Mouse (Mus musculus): ENCODE measurements around the gene Hectd4.

Gene Hectd4

DNA sequence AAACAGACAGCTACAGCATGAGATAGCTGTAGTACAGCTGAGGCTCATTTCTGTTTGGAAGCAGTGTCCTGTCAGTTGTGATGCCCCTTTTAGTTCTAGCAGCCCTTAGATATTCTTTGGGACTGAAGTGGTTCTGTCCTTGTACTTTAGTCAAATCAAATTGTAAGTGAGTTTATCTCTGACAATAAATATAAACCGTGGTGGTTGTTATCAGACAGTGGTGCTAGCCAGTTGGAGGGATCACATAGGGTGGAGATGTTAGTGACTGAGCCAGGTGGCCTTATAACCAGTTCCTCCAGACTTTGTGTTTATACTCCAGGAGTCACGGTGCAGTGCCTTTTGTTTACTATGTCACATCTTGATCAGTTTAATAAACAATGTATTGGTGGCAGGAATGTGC, 13.7 kb downstream of the Hectd4 start:
- CTCF ChIA-PET: no interaction called here

DNA sequence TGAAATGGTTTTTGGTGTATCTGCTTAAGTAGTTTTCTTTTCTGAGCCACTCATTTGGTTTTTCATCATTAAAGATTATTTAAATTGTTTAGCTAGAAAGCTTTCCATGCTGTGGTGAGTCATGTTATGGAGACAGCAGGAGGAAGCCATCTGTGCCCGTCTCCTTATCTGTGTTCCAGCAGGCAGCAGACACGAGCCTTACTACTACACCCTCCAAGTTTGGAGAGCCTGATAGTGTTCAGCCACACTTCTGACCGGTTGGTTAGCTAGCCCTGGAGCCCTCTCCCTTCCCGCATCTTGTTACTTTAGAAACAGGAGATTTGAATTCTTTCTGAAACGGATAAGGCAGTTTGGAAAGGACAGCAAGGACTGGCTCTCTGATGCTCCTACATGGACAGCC, 16.2 kb downstream of the Hectd4 start:
- CTCF ChIA-PET: no interaction called here

DNA sequence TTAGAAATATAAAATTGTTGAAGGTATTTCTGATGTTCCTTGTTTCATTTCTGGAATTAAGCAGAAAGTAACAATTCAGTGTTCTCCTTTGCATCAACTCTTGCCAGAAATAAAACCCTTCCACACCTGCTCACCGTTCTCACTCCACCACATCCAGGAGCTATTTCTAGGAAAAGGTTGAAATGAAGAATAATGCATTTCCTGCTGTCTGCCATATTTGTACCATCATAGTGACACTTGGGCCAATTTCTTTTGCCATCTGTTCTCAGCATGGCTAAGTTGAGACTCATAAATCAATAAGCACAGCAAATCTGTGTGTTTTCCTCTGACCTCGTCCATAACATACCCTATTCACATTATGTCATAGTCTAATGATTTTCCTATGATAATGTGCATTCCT, 18.2 kb downstream of the Hectd4 start:
- CTCF ChIA-PET: no interaction called here

DNA sequence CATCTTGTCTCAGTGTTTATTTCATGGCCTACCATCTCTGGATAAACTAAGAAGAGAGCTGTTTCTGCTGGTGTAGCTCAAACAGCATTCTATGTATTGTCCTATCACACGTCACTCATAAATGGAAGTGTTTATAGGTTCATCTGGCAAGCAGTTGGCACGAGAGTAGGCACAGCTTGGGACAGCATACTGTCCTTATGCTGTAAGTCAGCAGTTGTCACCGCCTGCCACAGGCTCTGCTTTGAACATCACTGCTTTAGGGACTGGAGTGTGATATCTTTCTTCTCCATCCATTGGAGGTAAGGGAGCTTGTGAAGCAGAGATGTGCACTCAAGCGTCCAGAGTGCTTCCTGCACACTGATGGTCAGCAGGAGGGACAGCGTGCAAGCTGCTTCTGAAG, 19.8 kb downstream of the Hectd4 start:
- CTCF ChIA-PET: no interaction called here

DNA sequence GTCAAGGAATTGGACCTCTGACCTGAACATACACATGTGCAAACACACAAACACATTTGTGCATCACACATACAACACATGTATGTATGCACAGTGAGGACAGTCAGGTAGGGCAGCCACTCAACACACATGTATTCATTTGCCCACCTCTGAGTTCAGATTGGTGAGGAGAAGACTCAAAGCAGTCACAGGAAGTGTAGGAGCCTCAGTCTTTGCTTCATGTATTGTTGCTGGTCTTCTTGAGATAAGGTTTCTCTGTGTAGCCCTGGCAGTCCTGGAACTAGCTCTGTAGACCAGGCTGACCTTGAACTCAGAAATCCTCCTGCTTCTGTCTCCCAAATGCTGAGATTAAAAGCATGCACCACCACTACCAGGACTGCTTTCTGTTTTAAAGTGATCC, 21.2 kb downstream of the Hectd4 start:
- CTCF ChIA-PET: no interaction called here

DNA sequence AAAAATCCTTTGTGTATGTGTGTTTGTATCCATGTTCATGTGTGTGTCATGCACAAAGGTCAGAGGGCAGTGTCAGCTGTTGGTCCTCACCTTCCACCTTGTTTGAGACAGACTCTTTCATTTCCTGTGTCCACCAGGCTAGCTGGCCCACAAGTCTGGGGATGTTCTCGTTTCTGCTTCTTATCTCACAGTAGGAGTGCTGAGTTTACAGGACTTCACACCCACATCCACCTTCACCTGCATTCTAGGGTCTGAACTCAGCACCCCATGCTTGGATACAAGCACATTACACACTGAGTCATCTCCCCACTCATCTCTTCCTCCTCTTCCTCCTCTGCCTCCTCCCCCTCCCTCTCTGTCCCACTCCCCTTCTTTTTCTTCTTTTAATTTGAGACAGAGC, 22.2 kb downstream of the Hectd4 start:
- CTCF ChIA-PET: no interaction called here

DNA sequence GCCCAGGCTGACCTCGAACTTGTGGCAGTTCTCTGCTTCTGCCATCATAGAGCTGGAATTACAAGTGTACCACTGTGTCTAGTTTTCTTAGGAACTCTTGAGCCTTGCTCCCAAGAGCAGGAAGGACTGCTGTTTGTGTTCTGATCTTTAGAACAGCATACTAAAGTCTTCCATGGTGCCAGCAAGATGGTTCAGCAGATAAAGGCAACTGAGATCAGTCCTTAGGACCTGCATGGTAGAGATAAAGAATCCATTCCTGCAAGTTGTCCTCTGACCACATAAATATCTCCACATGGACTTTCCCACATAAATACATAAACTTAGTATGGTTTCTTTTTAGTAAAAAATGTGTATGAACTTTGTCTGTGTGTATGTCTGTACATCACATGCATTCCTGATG, 22.7 kb downstream of the Hectd4 start:
- CTCF ChIA-PET: no interaction called here

DNA sequence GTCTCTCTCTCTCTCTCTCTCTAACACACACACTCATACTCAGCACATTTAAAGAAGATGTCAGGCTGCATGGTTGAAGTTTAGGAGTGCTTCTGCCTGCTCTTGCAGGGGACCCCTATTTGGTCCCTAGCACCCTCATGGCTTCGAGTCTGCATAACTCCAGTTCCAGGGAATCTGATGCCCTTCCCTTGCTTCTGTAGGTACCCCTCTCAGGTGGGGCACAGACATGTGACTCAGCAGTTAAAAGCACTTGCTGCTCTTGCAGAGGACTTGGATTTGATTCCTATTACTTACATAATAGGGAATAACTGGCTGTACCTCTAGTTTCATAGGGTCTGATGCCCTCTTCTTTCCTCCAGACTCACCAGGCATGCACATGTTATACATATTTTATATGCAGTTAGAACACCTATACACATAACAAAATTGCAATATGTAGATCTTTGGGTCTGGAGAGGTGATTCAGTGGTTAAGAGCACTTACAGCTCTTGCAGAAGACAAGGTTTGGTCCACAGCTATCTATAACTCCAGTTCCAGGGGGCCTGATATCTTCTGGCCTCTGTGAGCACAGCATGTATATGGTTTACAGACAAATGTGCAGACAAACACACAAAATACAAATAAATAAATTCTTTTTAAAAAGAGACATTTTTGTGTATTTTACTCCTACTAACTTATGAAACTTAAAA, 23.8 kb downstream of the Hectd4 start:
- CTCF ChIA-PET: interaction anchor here (0.6 kb wide), 1 partner anchor 23 kb away, joined by 3 read pairs; no protein-coding TSS in a partner anchor

DNA sequence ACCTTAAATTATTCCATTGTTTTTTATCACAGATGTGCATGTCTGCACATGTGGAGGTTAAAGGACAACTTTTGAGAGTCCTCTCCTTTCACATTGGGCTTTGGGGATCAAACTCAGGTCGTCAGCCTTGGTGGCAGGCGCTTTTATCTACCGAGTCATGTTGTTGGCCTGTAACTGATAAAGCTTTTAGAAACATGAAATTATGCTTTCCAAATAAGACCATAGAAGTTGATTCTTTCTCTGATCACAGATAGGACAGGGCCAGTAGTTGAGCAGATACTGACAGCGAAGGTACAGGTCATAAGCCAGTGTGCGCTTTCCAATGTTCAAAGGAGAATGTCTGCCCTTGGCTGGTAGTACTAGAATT, 24.3 kb downstream of the Hectd4 start:
- CTCF ChIA-PET: no interaction called here

DNA sequence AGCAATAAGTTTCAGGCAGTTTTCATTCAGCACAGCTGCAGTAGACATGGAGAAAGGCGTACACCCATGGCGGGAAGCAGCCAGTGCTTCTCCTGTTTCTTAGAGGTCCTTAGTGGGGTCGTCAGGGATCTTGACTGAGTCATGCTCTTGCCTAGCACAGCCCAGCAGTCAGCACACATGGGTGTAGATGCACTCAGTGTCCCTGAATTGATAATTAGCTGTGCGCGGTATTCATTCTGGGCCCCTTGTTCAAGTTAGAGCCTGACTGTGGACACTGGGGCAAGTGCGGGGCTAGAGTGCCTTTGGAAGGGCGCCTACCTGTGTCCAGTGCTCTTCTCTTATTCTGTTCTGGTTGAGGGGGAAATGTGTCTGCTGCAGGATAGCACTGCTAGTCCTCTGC, 25.2 kb downstream of the Hectd4 start:
- CTCF ChIA-PET: no interaction called here

DNA sequence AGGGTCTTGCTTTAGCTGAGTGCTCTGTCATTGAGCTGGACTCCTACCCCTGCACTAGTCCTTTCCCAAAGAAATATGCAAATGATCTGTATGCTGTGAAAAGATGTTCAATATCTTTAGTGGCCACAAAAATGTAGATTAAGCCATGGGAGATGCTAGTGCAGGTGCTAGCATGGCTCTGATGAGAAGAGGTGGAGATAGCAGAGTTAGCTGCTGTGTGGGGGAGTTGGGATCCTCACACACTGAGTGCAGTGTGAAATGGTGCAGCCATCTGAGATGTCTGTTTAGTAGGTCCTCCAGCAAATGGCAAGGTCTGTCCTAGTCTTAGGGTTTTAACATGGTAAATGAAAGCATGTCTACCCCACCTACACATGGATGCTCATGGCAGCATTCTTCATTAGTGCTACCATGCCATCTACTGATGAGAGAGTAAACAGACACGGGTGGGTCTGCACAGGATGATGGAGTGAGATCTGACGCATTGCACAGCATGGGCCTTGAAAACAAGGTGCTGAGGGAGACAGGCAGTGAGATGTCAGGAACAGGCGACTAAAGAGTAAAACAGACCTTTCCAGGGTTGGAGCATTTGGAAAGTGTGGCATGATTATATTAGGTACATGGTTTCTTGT, 28.9 kb downstream of the Hectd4 start:
- CTCF ChIA-PET: no interaction called here

DNA sequence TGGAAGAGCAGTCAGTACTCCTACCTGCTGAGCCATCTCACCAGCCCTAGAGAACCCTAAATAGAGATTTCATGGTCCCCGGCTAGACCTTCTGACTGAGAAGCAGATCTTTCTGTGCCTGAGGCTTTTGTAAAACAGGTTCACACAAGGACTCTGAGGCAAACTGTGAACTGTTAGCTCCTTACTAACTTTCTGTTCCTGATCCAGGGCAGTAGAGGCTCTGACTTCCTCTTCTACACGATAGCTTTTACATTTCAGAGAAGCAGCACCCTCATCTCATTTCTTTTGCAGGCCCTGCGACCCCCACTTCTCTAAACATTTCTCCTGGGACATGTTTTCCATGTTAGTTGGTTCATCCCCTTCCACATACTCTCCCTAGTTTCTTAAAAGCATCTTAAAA, 29.7 kb downstream of the Hectd4 start:
- CTCF ChIA-PET: no interaction called here

DNA sequence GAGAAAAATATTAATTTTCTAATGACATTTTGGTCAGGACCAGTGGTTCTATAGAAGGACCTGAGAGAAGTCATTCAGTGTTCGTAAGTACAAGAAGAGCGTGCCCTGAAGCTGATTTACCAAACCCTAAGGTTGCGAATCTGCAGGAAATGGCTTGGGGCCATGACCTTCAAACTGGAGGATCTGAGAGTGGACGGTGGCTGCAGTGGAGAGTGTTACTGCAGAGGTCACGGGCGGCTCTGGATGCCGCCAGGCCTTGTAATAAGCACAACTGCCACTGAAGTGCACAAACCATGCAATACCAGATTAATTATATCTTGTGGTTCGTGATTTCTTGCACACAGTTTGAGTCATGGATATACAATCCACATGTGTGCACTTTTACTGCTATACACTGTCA, 31.8 kb downstream of the Hectd4 start:
- CTCF ChIA-PET: no interaction called here

DNA sequence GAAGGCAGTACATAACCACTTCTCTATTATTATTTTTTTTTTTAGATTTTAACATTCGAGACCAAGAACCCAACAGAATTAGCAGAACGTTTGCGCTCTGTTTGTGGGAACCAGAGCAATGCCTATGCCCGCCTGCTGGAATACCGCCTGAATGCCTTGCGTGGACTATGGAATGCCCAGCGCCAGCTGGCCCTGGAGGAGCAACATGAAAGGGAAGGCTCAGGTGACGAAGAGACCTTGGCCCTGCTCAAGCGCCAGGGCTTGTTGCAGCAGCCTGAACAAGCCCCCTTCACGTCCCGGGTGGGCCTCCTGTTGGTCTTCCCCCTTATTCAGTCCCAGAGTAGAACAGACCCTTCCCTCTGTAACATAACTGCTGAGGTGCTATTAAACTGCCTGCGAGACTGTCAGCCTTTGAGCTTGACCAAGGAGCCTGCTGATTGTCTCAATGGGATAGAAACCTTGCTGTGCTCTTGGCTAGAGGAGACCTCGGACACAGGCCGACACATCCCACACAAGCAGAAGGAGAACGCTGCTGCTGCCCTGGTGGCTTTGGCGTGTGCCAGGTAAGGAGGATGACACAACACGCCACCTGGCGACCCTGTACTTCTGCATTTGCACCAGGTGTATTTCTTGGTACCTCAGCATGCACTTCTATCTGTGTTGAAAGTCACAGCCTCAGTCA, 33.9 kb downstream of the Hectd4 start:
- CTCF ChIA-PET: no interaction called here

DNA sequence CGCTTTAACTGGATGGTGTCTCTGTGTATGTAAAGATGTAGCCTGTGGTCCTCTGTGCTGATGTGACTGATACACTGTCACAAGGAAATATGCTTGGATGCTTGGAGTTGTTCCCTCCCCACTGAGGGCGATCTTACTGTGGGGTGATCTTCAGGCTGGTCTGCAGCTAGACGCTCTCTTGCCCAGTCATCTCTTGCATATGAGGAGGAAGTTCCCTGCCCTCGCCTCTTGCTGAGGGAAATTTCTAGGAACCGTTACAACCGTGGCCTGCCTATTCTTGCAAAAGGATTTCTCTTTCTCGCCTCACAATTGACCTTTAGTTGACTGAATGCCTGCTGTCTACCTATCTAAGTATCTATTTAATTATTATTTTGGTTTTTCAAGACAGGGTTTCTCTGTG, 35.0 kb downstream of the Hectd4 start:
- CTCF ChIA-PET: no interaction called here

DNA sequence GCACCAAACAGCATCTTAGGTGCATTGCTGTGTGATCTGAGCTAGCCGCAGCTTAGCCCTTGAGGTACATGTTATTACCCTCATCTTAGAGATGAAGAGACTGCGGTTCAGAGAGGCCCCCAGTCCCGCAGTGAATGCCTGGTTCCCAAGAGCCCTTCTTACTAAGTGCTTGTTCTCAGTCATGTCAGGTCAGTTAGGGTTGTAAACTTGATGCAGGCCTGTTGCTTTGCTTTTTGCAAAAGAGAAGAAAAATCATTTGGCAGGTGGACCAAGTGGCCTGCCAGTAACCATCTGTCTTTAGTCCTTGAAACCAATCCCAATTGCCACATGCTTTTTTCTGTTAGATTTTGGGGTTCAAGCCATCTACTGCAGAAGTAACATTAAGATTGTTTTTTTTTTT, 41.8 kb downstream of the Hectd4 start:
- CTCF ChIA-PET: no interaction called here

DNA sequence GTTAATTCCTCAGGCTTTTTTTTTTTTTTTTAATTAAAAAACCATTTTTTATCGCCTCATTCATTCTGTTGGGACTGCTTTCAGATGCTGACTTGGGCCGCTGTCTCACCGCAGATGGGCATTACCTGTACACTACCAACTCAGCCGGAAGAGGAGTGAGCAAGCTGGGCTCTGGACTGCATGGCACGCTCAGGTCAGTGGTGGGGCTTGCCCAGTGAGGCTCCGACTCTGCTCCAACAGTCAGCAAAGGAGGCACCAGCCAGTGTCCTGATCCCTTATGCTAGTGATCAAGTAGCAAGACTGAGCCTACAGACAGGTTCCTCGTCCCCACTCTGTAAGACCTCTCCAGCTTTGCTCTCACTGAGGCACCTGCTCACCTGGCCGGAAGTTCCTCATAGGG, 42.4 kb downstream of the Hectd4 start:
- CTCF ChIA-PET: interaction anchor here (0.6 kb wide), 1 partner anchor 23 kb away, joined by 3 read pairs; no protein-coding TSS in a partner anchor

DNA sequence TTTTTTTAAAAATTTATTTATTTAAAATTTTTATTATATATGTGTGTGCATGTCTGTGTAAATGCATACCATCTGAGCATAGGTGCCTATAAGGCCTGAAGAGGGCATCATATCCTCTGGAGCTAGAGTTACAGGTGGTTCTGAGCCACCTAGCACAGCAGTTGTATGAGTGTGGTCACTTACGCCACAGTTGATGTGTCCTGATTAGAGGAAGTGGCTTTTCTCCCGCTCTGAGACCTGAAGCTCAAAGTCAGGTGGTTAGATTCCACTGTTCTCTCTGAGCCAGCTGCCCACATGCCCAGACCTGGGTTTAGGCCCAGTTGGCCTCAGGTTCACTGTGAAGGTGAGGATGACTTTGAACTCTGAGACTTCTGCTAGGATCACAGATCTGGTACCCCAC, 44.6 kb downstream of the Hectd4 start:
- CTCF ChIA-PET: no interaction called here

DNA sequence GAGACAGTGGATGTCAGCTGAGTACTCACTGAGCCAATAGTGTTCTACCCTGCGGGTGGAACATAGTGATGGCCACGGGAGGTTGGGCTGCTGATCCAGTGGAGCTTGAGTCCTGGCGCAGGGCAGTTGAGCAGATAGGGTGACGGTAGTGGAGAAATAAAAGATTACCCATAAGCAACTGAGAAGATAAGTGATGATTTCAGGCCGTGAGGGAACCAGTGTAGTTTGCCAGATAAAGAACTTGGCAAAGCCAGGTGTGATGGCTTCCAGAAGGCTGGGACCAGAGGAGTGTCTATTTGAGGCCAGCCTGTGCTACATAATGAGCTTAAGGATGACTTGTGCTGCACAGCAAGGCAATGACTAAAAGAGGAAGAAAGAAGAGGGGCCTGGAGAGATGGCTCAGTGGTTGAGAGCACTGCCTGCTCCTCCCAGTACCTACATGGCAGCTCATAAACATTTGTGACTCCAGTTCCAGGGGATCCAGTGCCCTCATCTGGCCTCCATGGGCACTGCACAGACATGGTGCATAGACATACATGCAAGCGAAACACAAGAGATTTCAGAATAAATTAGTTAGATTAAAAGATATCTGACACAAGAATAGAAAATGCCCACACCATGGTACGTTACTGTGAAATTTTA, 46.8 kb downstream of the Hectd4 start:
- CTCF ChIA-PET: interaction anchor here (0.6 to 0.9 kb wide), 3 partner anchors 8 to 66 kb away, joined by 3 read pairs; no protein-coding TSS in a partner anchor

DNA sequence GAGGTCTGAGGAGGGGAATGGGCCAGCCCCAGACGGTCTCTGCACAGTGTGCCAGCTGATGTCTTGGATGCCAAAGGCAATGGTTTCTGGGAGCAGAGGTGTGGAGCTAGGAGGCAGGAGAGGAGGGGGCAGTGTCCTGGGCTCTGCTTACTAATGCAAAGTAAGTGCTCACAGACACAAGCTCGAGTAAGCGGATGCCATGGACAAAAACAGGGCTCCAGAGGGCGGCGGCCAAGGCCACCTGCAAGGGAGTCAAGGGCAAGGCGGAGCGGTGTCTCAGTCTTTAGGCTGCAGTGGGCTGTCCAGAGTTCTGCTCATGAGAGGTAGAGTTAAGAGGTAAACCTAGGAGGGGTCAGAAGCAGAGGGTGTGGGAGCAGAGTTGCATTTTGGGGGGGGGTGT, 51.0 kb downstream of the Hectd4 start:
- CTCF ChIA-PET: no interaction called here

DNA sequence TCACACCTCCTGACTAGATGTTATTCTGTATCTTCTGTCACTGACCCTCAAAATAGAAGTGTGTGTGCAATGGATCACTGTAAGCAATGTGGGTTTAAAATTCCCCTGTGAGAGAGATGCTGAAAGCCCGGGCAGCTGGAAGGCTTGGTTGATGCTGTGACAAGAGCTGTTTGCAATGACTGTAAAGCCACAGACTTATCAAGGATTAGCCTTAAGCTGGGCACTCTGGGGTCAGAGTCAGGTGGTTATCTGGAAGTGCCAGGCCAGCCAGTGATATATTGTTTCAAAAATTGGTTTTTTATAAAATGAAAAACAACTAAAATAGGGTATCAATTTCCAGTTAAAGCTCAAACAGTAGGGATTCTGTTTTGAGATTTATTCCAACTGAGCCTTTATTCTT, 56.8 kb downstream of the Hectd4 start:
- CTCF ChIA-PET: no interaction called here

DNA sequence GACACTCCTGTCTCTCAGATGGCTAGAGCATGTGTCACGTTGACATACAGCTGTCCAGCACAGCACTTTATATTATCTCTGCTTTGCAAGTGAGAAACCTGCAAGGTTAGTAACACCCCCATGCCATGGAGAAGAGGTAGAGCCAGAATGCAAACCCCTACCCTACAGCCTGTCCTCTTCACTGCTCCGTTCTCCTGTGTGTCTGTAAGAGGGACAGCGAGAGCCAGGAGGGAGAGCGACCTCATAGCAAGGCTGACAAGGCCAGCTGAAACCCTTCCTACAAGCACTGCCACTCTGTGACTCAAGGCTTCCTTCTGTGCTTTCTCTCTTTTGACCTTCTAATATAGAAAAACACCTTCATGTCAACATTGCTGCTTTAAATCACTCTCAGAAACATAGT, 60.4 kb downstream of the Hectd4 start:
- CTCF ChIA-PET: no interaction called here

DNA sequence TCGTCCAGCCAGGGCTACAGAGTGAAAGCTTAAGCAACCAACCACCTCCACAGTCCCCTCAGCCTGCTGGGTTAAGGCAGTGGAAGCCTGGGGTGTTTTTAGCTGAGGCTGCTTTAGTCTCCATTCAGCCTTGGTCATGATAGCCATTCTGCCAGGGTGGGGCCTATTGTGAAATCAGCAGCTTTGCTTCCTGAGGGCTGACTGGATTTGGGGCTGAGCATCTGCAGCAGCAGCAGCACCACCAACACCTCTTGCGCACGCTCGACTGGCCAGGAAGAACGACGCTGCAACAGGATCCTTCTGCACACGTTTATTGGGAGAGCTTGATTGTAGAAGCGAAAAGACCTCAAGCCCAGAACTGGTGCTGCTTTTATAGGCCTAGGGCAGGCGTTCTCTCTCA, 63.0 kb downstream of the Hectd4 start:
- CTCF ChIA-PET: no interaction called here
